Mouse (Mus musculus) naive thymus-derived CD4-positive, alpha-beta T cell, adult 2 months (primary cell): Measurements from ENCODE around the gene Dapk1.
A peak's percentile ranks its signal among the peaks of the same experiment; 100 is the strongest.

Source experiments
- DNase-seq: peaks from one replicate; pipeline ENCODE4 v3.0.0-alpha.2; 2011; ENCODE audit warnings: low read depth

Gene Dapk1

GRCm38 (mm10) chr13:60695186-60695980 lies 93.6 kb downstream of the Dapk1 start:
- no peak for DNase-seq

DNA sequence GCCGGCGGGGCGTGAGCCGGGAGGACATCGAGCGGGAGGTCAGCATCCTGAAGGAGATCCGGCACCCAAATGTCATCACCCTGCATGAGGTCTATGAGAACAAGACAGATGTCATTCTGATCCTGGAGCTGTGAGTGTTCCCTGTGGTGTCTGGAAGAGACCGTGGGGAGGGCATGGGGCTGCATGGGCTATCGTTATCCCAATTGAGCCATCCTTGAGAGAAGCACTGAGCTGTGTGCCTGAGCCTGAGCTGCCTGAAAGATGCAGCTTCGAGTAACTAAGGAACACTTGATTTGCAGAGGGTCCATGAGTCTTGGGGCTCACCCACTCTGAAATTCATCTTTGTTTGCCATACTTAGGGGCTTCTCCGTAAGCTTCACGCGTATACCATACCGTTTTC lies 94.6 kb downstream of the Dapk1 start:
- DNase-seq = no peak

- DNase-seq = no peak
These were observed 95.0 kb downstream of the Dapk1 start for GRCm38 (mm10) chr13:60696741-60697140.

DNA sequence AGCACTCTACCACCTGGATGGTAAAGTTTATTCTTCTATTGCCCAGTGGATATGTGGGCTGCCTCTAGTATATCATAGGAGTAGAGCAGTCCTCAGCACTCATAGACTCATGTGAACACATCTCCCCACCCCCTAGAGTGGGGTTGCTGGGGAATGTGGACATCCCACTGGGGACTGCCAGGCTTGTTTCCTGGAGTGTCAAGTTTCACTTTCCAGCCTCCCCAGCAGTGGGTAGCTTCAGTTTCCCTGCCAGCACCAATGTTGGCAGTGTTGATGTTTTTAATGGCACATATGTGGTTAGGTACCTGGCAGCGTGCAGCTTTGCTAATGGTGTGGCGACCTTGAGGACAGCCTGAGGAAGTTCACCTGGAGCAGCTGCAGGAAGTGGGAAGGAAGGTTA lies 96.3 kb downstream of the Dapk1 start:
- no peak for DNase-seq

GRCm38 (mm10) chr13:60701671-60702171 lies 100.0 kb downstream of the Dapk1 start:
- DNase-seq = no peak

DNA sequence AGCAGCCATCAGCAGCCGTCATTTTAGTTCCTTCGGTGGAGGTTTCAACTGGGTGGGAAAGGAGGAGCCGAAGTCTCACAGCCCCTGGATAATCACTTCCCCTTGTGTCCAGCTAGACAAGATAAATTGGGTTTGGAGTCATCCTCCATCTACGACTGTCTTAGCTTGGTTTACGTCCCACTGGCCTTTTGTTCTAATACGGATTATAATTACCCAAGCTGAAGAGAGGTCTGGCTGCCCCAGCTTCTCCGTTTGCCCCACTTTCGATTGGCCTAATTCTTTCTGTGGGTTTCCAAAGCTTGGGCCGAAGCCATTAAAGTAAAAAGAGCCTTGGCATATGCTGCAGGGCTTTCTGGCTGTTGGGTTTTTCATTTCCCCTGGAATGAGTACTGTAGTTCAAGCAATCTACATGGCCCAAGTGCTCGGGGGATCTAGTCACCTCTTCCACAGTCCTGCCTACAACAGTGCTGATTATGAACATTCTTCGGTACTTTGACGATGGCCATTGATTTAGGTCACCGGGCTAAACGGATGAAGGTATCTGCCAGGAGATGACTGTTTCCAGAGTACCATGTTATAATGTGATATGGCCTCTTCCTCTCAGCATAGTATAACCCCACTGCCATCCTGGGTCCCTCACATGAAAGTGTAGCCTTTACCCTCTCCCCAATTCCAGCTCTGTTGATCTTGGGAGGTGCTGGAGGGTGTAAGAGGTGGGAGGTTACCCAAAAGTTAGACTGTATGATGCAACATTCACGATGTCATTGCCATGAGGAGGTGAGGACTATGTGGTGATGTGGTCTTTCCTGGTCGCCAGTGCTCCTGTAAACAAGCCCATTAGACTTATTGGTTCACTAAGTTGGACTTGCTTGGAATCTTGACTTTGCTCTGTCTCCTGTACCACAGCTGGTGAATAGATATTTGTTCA lies 106.1 kb downstream of the Dapk1 start:
- DNase-seq = no peak

GRCm38 (mm10) chr13:60709136-60709535 lies 107.4 kb downstream of the Dapk1 start:
- no peak for DNase-seq

GRCm38 (mm10) chr13:60710963-60711362 lies 109.2 kb downstream of the Dapk1 start:
- DNase-seq = no peak

DNA sequence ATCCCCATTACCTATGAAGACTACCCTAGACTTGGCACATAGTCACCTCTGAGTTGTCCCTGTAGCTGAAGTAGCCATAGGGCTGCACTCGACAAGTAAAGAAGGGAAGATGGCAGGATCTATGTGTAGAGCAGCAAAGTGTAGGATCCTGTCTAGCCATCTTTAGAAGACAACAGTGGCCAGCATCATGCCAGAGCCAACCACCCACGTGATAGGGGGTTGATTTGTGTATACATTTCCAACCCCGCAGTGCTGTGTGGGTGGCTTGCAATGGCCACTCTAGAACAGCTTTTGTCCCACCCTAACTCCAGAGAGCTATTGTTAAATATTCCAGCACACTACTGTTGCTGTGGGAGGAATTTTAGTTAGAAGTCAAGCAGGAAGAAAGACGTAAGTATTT lies 111.8 kb downstream of the Dapk1 start:
- DNase-seq = no peak

DNA sequence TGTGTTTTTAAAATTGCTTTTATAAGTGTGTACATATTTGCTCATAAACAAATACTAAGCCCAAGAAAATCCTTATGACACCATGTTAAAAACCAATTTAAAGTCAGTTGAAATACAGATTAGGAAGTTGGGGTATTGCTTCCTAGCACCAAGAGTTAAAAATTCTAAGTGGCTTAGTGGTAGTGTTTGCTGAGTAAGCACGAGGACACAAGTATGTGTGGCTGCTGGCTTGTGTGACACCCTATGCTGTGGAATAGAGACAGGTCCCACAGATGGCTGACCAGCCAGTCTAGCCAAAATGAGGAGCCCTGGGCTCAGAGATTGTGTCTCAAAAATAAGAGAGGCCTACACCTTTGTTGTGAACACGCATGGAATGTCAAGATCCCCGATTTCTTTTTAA lies 114.4 kb downstream of the Dapk1 start:
- DNase-seq = no peak

DNA sequence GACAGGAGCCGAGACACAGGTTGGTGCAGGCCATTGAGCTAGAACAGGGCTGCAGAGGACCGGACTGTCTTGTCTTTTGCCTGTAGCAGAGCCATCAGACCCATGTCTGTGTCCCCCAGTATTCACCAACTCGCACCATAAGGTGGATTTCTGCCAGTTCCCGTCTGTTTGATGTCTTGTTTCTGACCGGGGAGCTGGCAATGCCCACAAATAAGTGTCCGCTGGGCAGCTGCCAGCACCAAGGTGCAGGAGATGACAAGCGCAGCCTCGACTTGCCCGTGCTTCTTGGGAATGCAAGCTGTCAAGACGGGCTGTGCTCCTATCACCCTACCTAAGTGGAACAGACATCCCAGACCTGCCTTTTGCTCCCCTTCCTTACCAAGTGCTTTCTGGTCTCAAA lies 115.7 kb downstream of the Dapk1 start:
- no peak for DNase-seq

DNA sequence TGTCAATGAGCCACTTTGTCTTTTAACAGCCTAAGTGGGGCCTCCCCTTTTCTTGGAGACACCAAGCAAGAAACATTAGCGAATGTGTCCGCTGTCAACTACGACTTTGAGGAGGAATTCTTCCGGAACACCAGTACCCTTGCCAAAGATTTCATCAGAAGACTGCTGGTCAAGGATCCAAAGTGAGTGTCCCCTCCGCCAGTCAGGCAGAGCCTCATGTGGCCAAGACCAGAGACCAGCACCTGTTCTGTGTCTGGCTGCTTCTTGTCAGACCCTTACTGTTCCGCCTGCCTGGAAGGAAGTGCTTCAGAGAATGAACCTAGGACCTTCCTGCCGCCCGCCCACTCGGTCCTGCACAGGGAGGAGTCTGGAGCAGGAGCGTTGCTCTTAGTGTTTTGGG lies 117.8 kb downstream of the Dapk1 start:
- DNase-seq = no peak

DNA sequence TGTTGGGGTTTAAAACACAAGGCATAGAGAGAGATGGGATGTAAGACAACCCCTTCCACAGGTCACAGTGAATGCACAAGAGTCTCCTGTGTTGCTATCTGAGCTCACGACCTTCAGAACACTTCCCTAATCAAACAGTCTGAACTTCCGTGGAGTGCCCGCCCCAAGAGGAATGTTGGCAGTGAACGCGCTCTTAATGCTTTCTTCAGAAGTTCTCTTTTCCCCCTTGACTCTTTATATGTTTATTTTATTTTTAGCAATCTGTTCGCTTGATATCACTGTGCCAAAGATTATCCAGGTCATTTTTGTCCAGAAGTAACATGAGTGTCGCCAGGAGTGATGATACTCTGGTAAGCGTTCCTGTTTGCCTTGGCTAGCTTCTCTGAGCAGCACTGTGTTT lies 121.0 kb downstream of the Dapk1 start:
- DNase-seq = no peak

DNA sequence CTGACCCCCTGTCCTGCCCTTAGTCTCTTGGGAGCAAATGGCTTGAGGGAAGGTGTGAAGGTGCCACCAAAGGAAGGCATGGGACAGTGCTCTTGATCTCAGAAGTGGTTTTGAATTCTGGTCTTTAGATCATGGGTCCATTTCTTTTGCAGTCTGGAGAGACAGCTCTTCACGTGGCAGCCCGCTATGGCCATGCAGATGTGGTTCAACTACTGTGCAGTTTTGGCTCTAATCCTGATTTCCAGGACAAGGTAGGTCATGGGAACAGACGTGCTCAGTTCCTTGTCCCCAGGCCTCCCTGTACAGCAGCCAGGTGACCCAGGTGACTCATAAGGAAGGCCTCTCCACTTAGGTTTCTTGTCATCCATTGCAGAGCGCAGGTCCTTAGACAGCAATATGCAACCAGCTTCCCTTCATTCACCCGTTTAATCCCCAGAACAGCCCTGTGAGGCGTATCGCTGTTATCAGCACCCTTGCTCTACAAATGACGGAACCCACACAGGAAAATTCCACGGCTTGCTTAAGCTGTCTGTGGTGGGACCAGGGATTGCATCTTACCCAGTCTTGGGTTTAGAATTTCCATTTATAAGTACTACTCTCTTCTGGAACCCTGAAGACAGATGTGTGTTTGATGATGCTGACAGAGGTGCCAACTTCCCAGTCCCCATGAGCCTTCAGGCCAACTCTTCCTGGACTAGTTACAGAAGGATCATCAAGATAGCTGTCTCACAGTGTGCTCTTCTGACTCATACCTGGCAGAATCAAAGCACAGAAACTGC lies 126.7 kb downstream of the Dapk1 start:
- DNase-seq = no peak

- no peak for DNase-seq
These were observed 127.3 kb downstream of the Dapk1 start for GRCm38 (mm10) chr13:60729055-60729402.

- no peak for DNase-seq
These were observed 128.8 kb downstream of the Dapk1 start for GRCm38 (mm10) chr13:60730587-60730986.

GRCm38 (mm10) chr13:60731001-60731400 lies 129.3 kb downstream of the Dapk1 start:
- no peak for DNase-seq

DNA sequence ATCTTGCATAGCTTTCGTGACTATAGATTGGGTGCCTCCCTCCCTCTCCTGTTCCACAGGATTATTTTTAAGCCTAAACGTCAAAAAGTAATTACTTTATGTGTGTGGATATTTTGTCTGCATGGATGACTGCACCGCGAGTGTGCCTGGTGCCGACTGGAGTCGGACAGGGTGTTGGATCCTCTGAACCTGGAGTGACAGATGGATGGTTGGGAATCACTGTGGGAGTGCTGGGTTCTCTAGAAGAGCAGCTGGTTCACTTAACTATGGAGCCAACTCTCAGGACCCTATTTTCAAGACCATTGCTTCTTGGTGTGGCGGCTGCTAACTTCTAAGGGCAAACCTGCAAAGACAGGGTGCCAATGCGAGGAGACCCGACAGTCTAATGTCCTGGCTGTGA lies 133.6 kb downstream of the Dapk1 start:
- no peak for DNase-seq

DNA sequence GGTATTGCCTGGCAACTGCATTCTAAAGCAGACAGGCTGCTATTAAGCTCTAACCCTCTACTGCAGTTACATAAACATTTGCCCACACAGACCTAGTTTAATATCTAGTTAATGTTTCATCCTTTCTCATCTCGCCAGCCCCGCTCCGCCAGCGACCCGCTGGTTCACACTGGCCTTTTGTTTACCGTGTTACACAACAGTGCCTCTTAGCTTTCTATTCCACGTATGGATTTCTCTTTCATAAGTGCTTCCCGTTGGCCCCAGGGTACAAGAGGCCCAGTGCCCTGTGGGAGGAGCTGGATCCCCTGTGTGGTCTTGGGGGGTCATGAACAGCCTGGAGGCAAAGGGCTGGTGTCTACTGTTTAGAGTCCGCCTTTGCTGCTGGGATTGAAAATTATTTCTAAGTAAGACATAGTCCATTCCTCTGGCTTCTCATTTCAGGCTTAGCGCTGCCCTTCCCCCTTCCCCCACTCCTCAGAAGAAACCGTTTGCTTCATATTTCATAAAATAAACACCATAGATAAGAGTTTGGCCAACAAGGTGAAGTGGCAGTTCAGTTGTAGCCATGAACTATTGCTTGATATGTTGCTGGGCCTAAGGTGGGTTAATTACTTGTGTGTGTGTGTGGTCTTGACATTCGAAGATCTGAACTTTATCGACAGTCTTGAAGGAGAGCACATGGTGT lies 134.8 kb downstream of the Dapk1 start:
- DNase-seq = no peak

DNA sequence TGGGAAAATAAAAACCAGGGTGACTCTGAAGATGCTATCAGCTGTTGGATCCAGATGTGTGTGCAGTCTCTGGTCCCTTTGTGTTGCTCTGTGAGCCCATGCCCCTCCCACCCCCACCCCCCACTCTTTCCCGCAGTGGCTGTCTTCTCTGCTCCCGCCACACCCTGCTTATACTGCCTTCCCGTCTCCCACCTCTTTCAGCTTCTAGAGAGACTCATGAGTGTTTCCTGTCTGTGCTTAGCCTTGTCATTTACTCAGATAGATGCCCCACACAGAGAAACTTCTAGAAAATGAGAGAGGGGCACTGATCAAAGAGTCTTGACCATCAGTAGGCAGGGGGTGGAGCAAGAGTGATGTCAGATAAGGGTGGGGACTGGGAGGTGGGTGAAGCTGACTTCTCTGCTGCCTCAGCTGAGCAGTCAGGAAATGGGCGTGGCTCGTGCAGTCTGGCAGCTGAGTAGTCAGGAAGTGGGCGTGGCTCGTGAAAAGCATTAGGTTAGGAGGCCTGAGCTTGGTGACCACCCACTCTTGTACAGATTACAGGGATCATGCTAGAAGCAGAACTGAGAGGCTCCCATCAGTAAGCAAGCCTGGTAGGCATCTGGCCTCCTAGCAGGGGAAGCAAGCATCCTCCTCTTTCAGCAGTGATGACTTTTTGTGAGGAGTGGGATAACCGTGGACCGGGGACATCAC lies 136.0 kb downstream of the Dapk1 start:
- peak; percentile 91 for DNase-seq

DNA sequence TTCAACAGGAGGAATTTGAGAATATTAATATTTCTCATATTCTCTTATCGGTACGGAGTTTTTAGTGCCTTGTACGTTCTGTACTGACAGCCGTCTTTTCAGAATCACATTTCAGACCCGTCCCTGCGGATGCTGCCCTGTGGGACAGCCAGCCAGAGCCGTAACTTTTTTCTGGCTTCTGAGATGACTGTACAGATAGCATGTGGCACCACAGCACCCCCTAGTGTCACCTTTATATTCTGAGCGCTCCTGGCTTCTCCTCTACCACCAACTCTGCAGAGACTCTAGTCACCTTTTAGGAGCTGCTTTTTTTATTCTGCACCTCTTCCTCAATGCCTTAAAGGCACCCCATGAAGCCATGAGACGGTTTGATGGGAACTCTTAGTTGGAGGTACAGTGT lies 136.7 kb downstream of the Dapk1 start:
- peak; percentile 91 for DNase-seq
